Mouse (Mus musculus): ENCODE data around the gene Arih2.

Gene Arih2

DNA sequence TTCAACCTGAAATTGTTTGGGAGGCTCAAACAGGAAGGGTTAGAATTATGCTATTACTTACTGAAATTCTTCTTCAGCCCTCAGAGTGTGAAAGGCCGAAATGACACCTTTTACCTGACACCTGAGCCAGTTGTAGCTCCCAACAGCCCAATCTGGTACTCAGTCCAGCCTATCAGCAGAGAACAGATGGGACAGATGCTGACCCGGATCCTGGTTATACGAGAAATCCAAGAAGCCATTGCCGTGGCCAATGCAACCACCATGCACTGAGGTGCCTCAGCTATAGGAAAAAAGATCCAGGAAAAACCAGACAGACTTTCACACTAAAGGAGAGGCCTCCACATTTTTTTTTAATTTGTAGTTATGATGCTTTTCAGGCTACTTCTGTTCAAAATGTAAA, 90.0 kb downstream of the Arih2 start:
- no peak for DNase-seq
